Mouse (Mus musculus): Measurements from ENCODE around the gene Hoxb6.

Gene Hoxb6

GRCm38 (mm10) chr11:96286739-96287385 is 5.4 kb upstream of the Hoxb6 start:
- DNase-seq: no peak

GRCm38 (mm10) chr11:96287411-96287810 is 4.9 kb upstream of the Hoxb6 start:
- no peak for DNase-seq

- no peak for DNase-seq
These were observed 3.6 kb upstream of the Hoxb6 start for GRCm38 (mm10) chr11:96288455-96289221.

GRCm38 (mm10) chr11:96289293-96289692 is 3.0 kb upstream of the Hoxb6 start:
- no peak for DNase-seq

GRCm38 (mm10) chr11:96289837-96290236 is 2.4 kb upstream of the Hoxb6 start:
- no peak for DNase-seq

- no peak for DNase-seq
These were observed 1.4 kb upstream of the Hoxb6 start for GRCm38 (mm10) chr11:96290705-96291355.

GRCm38 (mm10) chr11:96292565-96293301 is 457 bp downstream of the Hoxb6 start:
- no peak for DNase-seq

- DNase-seq: no peak
These were observed 1.1 kb downstream of the Hoxb6 start for GRCm38 (mm10) chr11:96293302-96293921.

- DNase-seq: peak; percentile 41 to 49
These were observed 2.2 kb downstream of the Hoxb6 start for GRCm38 (mm10) chr11:96294245-96295091.

- DNase-seq: no peak
These were observed 3.0 kb downstream of the Hoxb6 start for GRCm38 (mm10) chr11:96295092-96295835.

GRCm38 (mm10) chr11:96296997-96297396 is 4.7 kb downstream of the Hoxb6 start:
- no peak for DNase-seq

- no peak for DNase-seq
These were observed 5.2 kb downstream of the Hoxb6 start for GRCm38 (mm10) chr11:96297428-96297827.

- DNase-seq: no peak
These were observed 5.8 kb downstream of the Hoxb6 start for GRCm38 (mm10) chr11:96297968-96298635.

- no peak for DNase-seq
These were observed 6.8 kb downstream of the Hoxb6 start for GRCm38 (mm10) chr11:96298895-96299667.

- DNase-seq: no peak
These were observed 7.5 kb downstream of the Hoxb6 start for GRCm38 (mm10) chr11:96299781-96300180.

- no peak for DNase-seq
These were observed 8.2 kb downstream of the Hoxb6 start for GRCm38 (mm10) chr11:96300354-96301063.

GRCm38 (mm10) chr11:96301064-96301431 is 8.8 kb downstream of the Hoxb6 start:
- no peak for DNase-seq

- peak in 1 of 2 experiments; percentile 26 for DNase-seq
These were observed 9.6 kb downstream of the Hoxb6 start for GRCm38 (mm10) chr11:96301837-96302236.
